Mouse (Mus musculus): ENCODE data around the gene Mtmr3. TPM values are rescaled to one million over a fixed set of nuclear protein-coding genes. Genes with fewer than 3 reads are reported as not detected.

The Mtmr3 gene
- polyA plus RNA-seq, 1 experiment from 2014 or later = 21.4 TPM

GRCm38 (mm10) chr11:4629861-4630280 is 35.2 kb upstream of the Mtmr3 start:
- Histone ChIP-seq H3K4me3 (ENCODE audit: low read depth, low read length) (no peak overlapping the region), H3K9me3 (replicated peaks; ENCODE audit: control insufficient read depth, low read length) (no peaks in the 10 kb centered on the region), H3K4me1 (ENCODE audit: control insufficient read depth, insufficient read depth, low read length) (peaks cover 12% of the 10 kb centered on the region), H3K27ac (ENCODE audit: low read depth, low read length) (peak overlapping the region; percentile 80), H3K27me3 (ENCODE audit: control insufficient read depth, insufficient read depth, low read length) (no peaks in the 10 kb centered on the region), H3K4me2 (no peak overlapping the region), H3K36me3 (ENCODE audit: control insufficient read depth, insufficient read depth, low read length) (no peaks in the 10 kb centered on the region), H3K9ac (ENCODE audit: low read depth, low read length) (no peak overlapping the region)
- ATAC-seq (replicated peaks; ENCODE audit: insufficient number of reproducible peaks, low FRiP score, low TSS enrichment) = no peak
- 11% methylated on average over 8 of the region's 8 CpGs for WGBS (ENCODE audit: insufficient replicate concordance)

- H3K4me2 ChIP-seq = no peak overlapping the region
- H3K36me3 ChIP-seq (ENCODE audit: control insufficient read depth, insufficient read depth, low read length) = no peaks in the 10 kb centered on the region
- H3K9ac ChIP-seq (ENCODE audit: low read depth, low read length) = no peak overlapping the region
- H3K27me3 ChIP-seq (ENCODE audit: control insufficient read depth, insufficient read depth, low read length) = no peaks in the 10 kb centered on the region
- WGBS (ENCODE audit: insufficient replicate concordance) = 83% methylated on average over 7 of the region's 7 CpGs
- H3K9me3 ChIP-seq (replicated peaks; ENCODE audit: control insufficient read depth, low read length) = no peaks in the 10 kb centered on the region
- no peak overlapping the region for H3K4me3 ChIP-seq (ENCODE audit: low read depth, low read length)
- H3K4me1 ChIP-seq (ENCODE audit: control insufficient read depth, insufficient read depth, low read length) = peaks cover 12% of the 10 kb centered on the region
- H3K27ac ChIP-seq (ENCODE audit: low read depth, low read length) = no peak overlapping the region
- ATAC-seq (replicated peaks; ENCODE audit: insufficient number of reproducible peaks, low FRiP score, low TSS enrichment) = no peak
Measured at GRCm38 (mm10) chr11:4627636-4628035, 33.0 kb upstream of the Mtmr3 start.

- no peaks in the 10 kb centered on the region for H3K36me3 ChIP-seq (ENCODE audit: control insufficient read depth, insufficient read depth, low read length)
- 72% methylated on average over 7 of the region's 7 CpGs for WGBS (ENCODE audit: insufficient replicate concordance)
- H3K4me1 ChIP-seq (ENCODE audit: control insufficient read depth, insufficient read depth, low read length) = peaks cover 12% of the 10 kb centered on the region
- no peak overlapping the region for H3K9ac ChIP-seq (ENCODE audit: low read depth, low read length)
- H3K27me3 ChIP-seq (ENCODE audit: control insufficient read depth, insufficient read depth, low read length) = no peaks in the 10 kb centered on the region
- H3K27ac ChIP-seq (ENCODE audit: low read depth, low read length) = no peak overlapping the region
- H3K9me3 ChIP-seq (replicated peaks; ENCODE audit: control insufficient read depth, low read length) = no peaks in the 10 kb centered on the region
- H3K4me2 ChIP-seq = no peak overlapping the region
- H3K4me3 ChIP-seq (ENCODE audit: low read depth, low read length) = no peak overlapping the region
- ATAC-seq (replicated peaks; ENCODE audit: insufficient number of reproducible peaks, low FRiP score, low TSS enrichment) = no peak
Measured at GRCm38 (mm10) chr11:4625931-4626330, 31.3 kb upstream of the Mtmr3 start.

GRCm38 (mm10) chr11:4622997-4623396 is 28.3 kb upstream of the Mtmr3 start:
- Histone ChIP-seq H3K27me3 (ENCODE audit: control insufficient read depth, insufficient read depth, low read length) (no peaks in the 10 kb centered on the region), H3K4me3 (ENCODE audit: low read depth, low read length) (no peak overlapping the region), H3K27ac (ENCODE audit: low read depth, low read length) (no peak overlapping the region), H3K9me3 (replicated peaks; ENCODE audit: control insufficient read depth, low read length) (no peaks in the 10 kb centered on the region), H3K9ac (ENCODE audit: low read depth, low read length) (no peak overlapping the region), H3K36me3 (ENCODE audit: control insufficient read depth, insufficient read depth, low read length) (no peaks in the 10 kb centered on the region), H3K4me2 (no peak overlapping the region), H3K4me1 (ENCODE audit: control insufficient read depth, insufficient read depth, low read length) (peaks cover 4% of the 10 kb centered on the region; the same call in 1 of the 2 replicates)
- WGBS (ENCODE audit: insufficient replicate concordance) = 57% methylated on average over 5 of the region's 5 CpGs
- no peak for ATAC-seq (replicated peaks; ENCODE audit: insufficient number of reproducible peaks, low FRiP score, low TSS enrichment)

- no peaks in the 10 kb centered on the region for H3K9me3 ChIP-seq (replicated peaks; ENCODE audit: control insufficient read depth, low read length)
- no peak overlapping the region for H3K9ac ChIP-seq (ENCODE audit: low read depth, low read length)
- peaks cover 4% of the 10 kb centered on the region; the same call in 1 of the 2 replicates for H3K4me1 ChIP-seq (ENCODE audit: control insufficient read depth, insufficient read depth, low read length)
- no peaks in the 10 kb centered on the region for H3K36me3 ChIP-seq (ENCODE audit: control insufficient read depth, insufficient read depth, low read length)
- no peak overlapping the region for H3K27ac ChIP-seq (ENCODE audit: low read depth, low read length)
- WGBS (ENCODE audit: insufficient replicate concordance) = 75% methylated on average over 7 of the region's 7 CpGs
- no peak overlapping the region for H3K4me2 ChIP-seq
- no peak for ATAC-seq (replicated peaks; ENCODE audit: insufficient number of reproducible peaks, low FRiP score, low TSS enrichment)
- no peak overlapping the region for H3K4me3 ChIP-seq (ENCODE audit: low read depth, low read length)
- no peaks in the 10 kb centered on the region for H3K27me3 ChIP-seq (ENCODE audit: control insufficient read depth, insufficient read depth, low read length)
Measured at GRCm38 (mm10) chr11:4622442-4622986, 27.9 kb upstream of the Mtmr3 start.

GRCm38 (mm10) chr11:4621866-4622265 is 27.2 kb upstream of the Mtmr3 start:
- no peaks in the 10 kb centered on the region for H3K36me3 ChIP-seq (ENCODE audit: control insufficient read depth, insufficient read depth, low read length)
- H3K4me3 ChIP-seq (ENCODE audit: low read depth, low read length) = no peak overlapping the region
- no peak overlapping the region for H3K27ac ChIP-seq (ENCODE audit: low read depth, low read length)
- H3K9ac ChIP-seq (ENCODE audit: low read depth, low read length) = no peak overlapping the region
- ATAC-seq (replicated peaks; ENCODE audit: insufficient number of reproducible peaks, low FRiP score, low TSS enrichment) = no peak
- 72% methylated on average over 4 of the region's 4 CpGs for WGBS (ENCODE audit: insufficient replicate concordance)
- peaks cover 4% of the 10 kb centered on the region; the same call in 1 of the 2 replicates for H3K4me1 ChIP-seq (ENCODE audit: control insufficient read depth, insufficient read depth, low read length)
- no peaks in the 10 kb centered on the region for H3K9me3 ChIP-seq (replicated peaks; ENCODE audit: control insufficient read depth, low read length)
- H3K4me2 ChIP-seq = no peak overlapping the region
- no peaks in the 10 kb centered on the region for H3K27me3 ChIP-seq (ENCODE audit: control insufficient read depth, insufficient read depth, low read length)

GRCm38 (mm10) chr11:4620501-4621108 is 25.9 kb upstream of the Mtmr3 start:
- no peaks in the 10 kb centered on the region for H3K9me3 ChIP-seq (replicated peaks; ENCODE audit: control insufficient read depth, low read length)
- no peaks in the 10 kb centered on the region for H3K27me3 ChIP-seq (ENCODE audit: control insufficient read depth, insufficient read depth, low read length)
- H3K36me3 ChIP-seq (ENCODE audit: control insufficient read depth, insufficient read depth, low read length) = no peaks in the 10 kb centered on the region
- H3K4me2 ChIP-seq = peak overlapping the region; percentile 50
- H3K4me1 ChIP-seq (ENCODE audit: control insufficient read depth, insufficient read depth, low read length) = peaks cover 4% of the 10 kb centered on the region; the same call in 1 of the 2 replicates
- no peak for ATAC-seq (replicated peaks; ENCODE audit: insufficient number of reproducible peaks, low FRiP score, low TSS enrichment)
- H3K27ac ChIP-seq (ENCODE audit: low read depth, low read length) = no peak overlapping the region
- H3K9ac ChIP-seq (ENCODE audit: low read depth, low read length) = no peak overlapping the region; the same call in 1 of the 2 replicates
- WGBS (ENCODE audit: insufficient replicate concordance) = 39% methylated on average over 13 of the region's 13 CpGs
- no peak overlapping the region; the same call in 1 of the 2 replicates for H3K4me3 ChIP-seq (ENCODE audit: low read depth, low read length)

- Histone ChIP-seq H3K27ac (ENCODE audit: low read depth, low read length) (no peak within 1 kb of the TSS), H3K27me3 (ENCODE audit: control insufficient read depth, insufficient read depth, low read length) (no peaks in the 10 kb centered on the region), H3K4me1 (ENCODE audit: control insufficient read depth, insufficient read depth, low read length) (peaks cover 4% of the 10 kb centered on the region; the same call in 1 of the 2 replicates), H3K36me3 (ENCODE audit: control insufficient read depth, insufficient read depth, low read length) (no peaks in the 10 kb centered on the region), H3K4me2 (peak within 1 kb of the TSS; percentile 50), H3K9ac (ENCODE audit: low read depth, low read length) (no peak within 1 kb of the TSS; the same call in 1 of the 2 replicates), H3K9me3 (replicated peaks; ENCODE audit: control insufficient read depth, low read length) (no peaks in the 10 kb centered on the region), H3K4me3 (ENCODE audit: low read depth, low read length) (no peak within 1 kb of the TSS; the same call in 1 of the 2 replicates)
- 49% methylated on average over 16 of the region's 16 CpGs for WGBS (ENCODE audit: insufficient replicate concordance)
- ATAC-seq (replicated peaks; ENCODE audit: insufficient number of reproducible peaks, low FRiP score, low TSS enrichment) = no peak
Measured at GRCm38 (mm10) chr11:4620017-4620485, 25.4 kb upstream of the Mtmr3 start, which contains the start of gene Gm11032. Gm11032 (plus strand) TSS chr11:4620067.

All from heart, embryonic 11.5 days (tissue).